ENCODE assay signal across 8 mouse cellular contexts in genomic region chr11:101278223-101279192, GRCm38 (mm10). TPM values are rescaled to one million over a fixed set of nuclear protein-coding genes. Genes with fewer than 3 reads are reported as not detected.
DNase-seq lines count a peak whose midpoint lies in the region; ATAC-seq and TF ChIP-seq lines count a peak whose summit lies in the region.

TSS of gene Cntd1 (plus strand) at chr11:101279012.
TSS of gene Coa3 (minus strand) at chr11:101279114.

- H3K4me2 ChIP-seq in lung, embryonic 15.5 days: peak within 1 kb of the TSS; percentile 75

- TF ChIP-seq CTCF in thymus, adult 2 months (IDR thresholded peaks at IDR 0.05; ENCODE audit: borderline replicate concordance, control insufficient read depth, extremely low read depth, insufficient read depth, low read length, poor library complexity): peak; percentile 38; the same call in 1 of the 2 replicates

- no peaks in the 10 kb centered on the region for H3K9me3 ChIP-seq in hindbrain, embryonic 10.5 days
- H3K9me3 ChIP-seq in lung, embryonic 15.5 days: no peaks in the 10 kb centered on the region

- H3K27me3 ChIP-seq in hindbrain, embryonic 10.5 days (ENCODE audit: insufficient read depth, poor library complexity, severe bottlenecking): peaks cover 43% of the 10 kb centered on the region
- no peaks in the 10 kb centered on the region for H3K27me3 ChIP-seq in lung, embryonic 15.5 days
- no peaks in the 10 kb centered on the region for H3K27me3 ChIP-seq in thymus, adult 2 months (ENCODE audit: control insufficient read depth, insufficient read depth, low read length)

- DNase-seq in NIH3T3 (ENCODE audit: low read depth): peak; percentile 90
- DNase-seq in cerebellum, adult 9-10 months: peak; percentile 86
- DNase-seq in hindbrain, embryonic 10.5 days (ENCODE audit: low spot score): peak; percentile 88
- peak; percentile 76 for DNase-seq in layer of hippocampus, adult 9-10 months (ENCODE audit: low spot score)
- DNase-seq in ovary, adult 18-20 months (ENCODE audit: low spot score): peak; percentile 79
- DNase-seq in thymus, adult 2 months: peak; percentile 88

- peak; percentile 99 for ATAC-seq in frontal cortex, adult (ENCODE audit: low TSS enrichment)
- ATAC-seq in lung, embryonic 15.5 days (ENCODE audit: borderline replicate concordance, extremely low read depth, low FRiP score, low TSS enrichment): peak; percentile 90

- peaks cover 16% of the 10 kb centered on the region for H3K36me3 ChIP-seq in hindbrain, embryonic 10.5 days
- H3K36me3 ChIP-seq in lung, embryonic 15.5 days: 0 out of 2 replicates have a peak, but pooled peaks cover 2% of the 10 kb centered on the region
- H3K36me3 ChIP-seq in thymus, adult 2 months (ENCODE audit: control insufficient read depth, insufficient read depth, low read length): no peaks in the 10 kb centered on the region

- peak within 1 kb of the TSS; percentile 86 for H3K4me3 ChIP-seq in hindbrain, embryonic 10.5 days
- H3K4me3 ChIP-seq in lung, embryonic 15.5 days: peak within 1 kb of the TSS; percentile 67
- peak within 1 kb of the TSS; percentile 60 for H3K4me3 ChIP-seq in thymus, adult 2 months (ENCODE audit: control insufficient read depth, insufficient read depth, low read length)

- TF ChIP-seq POLR2A in thymus, adult 2 months (IDR thresholded peaks at IDR 0.05; ENCODE audit: control insufficient read depth, extremely low read depth, insufficient read depth, low read length, poor library complexity): peak; percentile 44; the same call in 1 of the 2 replicates

- H3K9ac ChIP-seq in lung, embryonic 15.5 days: peak within 1 kb of the TSS; percentile 66

- WGBS in hindbrain, embryonic 10.5 days: 12% methylated on average over 45 of the region's 45 CpGs
- WGBS in lung, embryonic 15.5 days: 6% methylated on average over 45 of the region's 45 CpGs
- WGBS in thymus, adult 2 months: 4% methylated on average over 45 of the region's 45 CpGs

- peaks cover 48% of the 10 kb centered on the region for H3K4me1 ChIP-seq in hindbrain, embryonic 10.5 days (replicated peaks)
- peaks cover 29% of the 10 kb centered on the region for H3K4me1 ChIP-seq in lung, embryonic 15.5 days
- H3K4me1 ChIP-seq in thymus, adult 2 months (replicated peaks; ENCODE audit: control insufficient read depth, insufficient read depth, low read length): peaks cover 15% of the 10 kb centered on the region

- peak within 1 kb of the TSS; percentile 93 for H3K27ac ChIP-seq in hindbrain, embryonic 10.5 days
- H3K27ac ChIP-seq in lung, embryonic 15.5 days: peak within 1 kb of the TSS; percentile 56
- no peak within 1 kb of the TSS for H3K27ac ChIP-seq in thymus, adult 2 months (ENCODE audit: control insufficient read depth, insufficient read depth, low read length)

RNA-seq across cellular contexts. Expression of gene Cntd1, which starts in this region (rescaled TPM):
- polyA plus RNA-seq in hindbrain, embryonic 10.5 days (2016; fragmentation: Nextera tagmentation; extraction: Ambion mirVana): 0.95 and 1.9 TPM in 2 replicates
- 1.3 and 1.7 TPM in 2 replicates for polyA plus RNA-seq in lung, embryonic 15.5 days (2015; fragmentation: Nextera tagmentation; extraction: Ambion mirVana)
- 0.71 and 0.84 TPM in 2 replicates for polyA plus RNA-seq in thymus, adult 2 months (2012; rRNA removed)

RNA-seq across cellular contexts. Expression of gene Coa3, which starts in this region (rescaled TPM):
- polyA plus RNA-seq in hindbrain, embryonic 10.5 days (2016; fragmentation: Nextera tagmentation; extraction: Ambion mirVana): 227 and 244 TPM in 2 replicates
- polyA plus RNA-seq in lung, embryonic 15.5 days (2015; fragmentation: Nextera tagmentation; extraction: Ambion mirVana): 189 and 194 TPM in 2 replicates
- polyA plus RNA-seq in thymus, adult 2 months (2012; rRNA removed): 245 and 273 TPM in 2 replicates
